Mouse (Mus musculus) heart, embryonic 12.5 days (tissue): ENCODE results near the gene Adam15. TPM values are rescaled to one million over a fixed set of nuclear protein-coding genes. Genes with fewer than 3 reads are reported as not detected.

Source experiments
- ATAC-seq: fragments of 200-750 bp; cut with Nextera tagmentation; 2 replicates; pipeline ENCODE4 v1.8.0; 2017; ENCODE audit warnings: moderate TSS enrichment, moderate library complexity; ENCODE audit not compliant: insufficient number of reproducible peaks, low FRiP score
- H3K27ac ChIP-seq: fragments of 300-500 bp; sonication (generic); 2 replicates; pipeline ENCODE4 v1.5.1; 2016; ENCODE audit warnings: mild to moderate bottlenecking, moderate library complexity; ENCODE audit not compliant: poor library complexity, severe bottlenecking
- H3K27me3 ChIP-seq: fragments of 300-500 bp; sonication (generic); replicated peaks from 2 replicates; pipeline ENCODE4 v1.6.1; 2016; ENCODE audit warnings: mild to moderate bottlenecking, moderate library complexity
- H3K36me3 ChIP-seq: fragments of 300-500 bp; sonication (generic); 2 replicates; pipeline ENCODE4 v1.6.1; 2016; ENCODE audit warnings: mild to moderate bottlenecking, moderate library complexity
- H3K4me1 ChIP-seq: fragments of 300-500 bp; sonication (generic); replicated peaks from 2 replicates; pipeline ENCODE4 v1.6.1; 2016; ENCODE audit warnings: mild to moderate bottlenecking
- H3K4me2 ChIP-seq: fragments of 300-500 bp; sonication (generic); 2 replicates; pipeline ENCODE4 v1.6.1; 2016; ENCODE audit warnings: mild to moderate bottlenecking, moderate library complexity
- H3K4me3 ChIP-seq: fragments of 300-500 bp; sonication (generic); 2 replicates; pipeline ENCODE4 v1.5.1; 2016; ENCODE audit warnings: mild to moderate bottlenecking
- H3K9ac ChIP-seq: fragments of 300-500 bp; sonication (generic); 2 replicates; pipeline ENCODE4 v1.6.1; 2016; ENCODE audit warnings: mild to moderate bottlenecking, moderate library complexity
- H3K9me3 ChIP-seq: fragments of 300-500 bp; sonication (generic); replicated peaks from 2 replicates; pipeline ENCODE4 v1.6.1; 2016; ENCODE audit warnings: mild to moderate bottlenecking, moderate library complexity
- WGBS: fragments of 180-500 bp; shearing (Covaris S2); methylation state at CpG from one replicate; pipeline ENCODE4 v1.1.7; 2016; 5-methylcytosine and 5-hydroxymethylcytosine counted together
- polyA plus RNA-seq: library from polyadenylated mRNA; unstranded; fragments of >200 nt; fragmentation: Nextera tagmentation; extraction: Ambion mirVana; gene quantifications from 2 replicates; pipeline ENCODE4 v1.2.1, GENCODE M21; 2016

Gene Adam15
- polyA plus RNA-seq, 1 experiment from 2014 or later = 47.2 TPM

DNA sequence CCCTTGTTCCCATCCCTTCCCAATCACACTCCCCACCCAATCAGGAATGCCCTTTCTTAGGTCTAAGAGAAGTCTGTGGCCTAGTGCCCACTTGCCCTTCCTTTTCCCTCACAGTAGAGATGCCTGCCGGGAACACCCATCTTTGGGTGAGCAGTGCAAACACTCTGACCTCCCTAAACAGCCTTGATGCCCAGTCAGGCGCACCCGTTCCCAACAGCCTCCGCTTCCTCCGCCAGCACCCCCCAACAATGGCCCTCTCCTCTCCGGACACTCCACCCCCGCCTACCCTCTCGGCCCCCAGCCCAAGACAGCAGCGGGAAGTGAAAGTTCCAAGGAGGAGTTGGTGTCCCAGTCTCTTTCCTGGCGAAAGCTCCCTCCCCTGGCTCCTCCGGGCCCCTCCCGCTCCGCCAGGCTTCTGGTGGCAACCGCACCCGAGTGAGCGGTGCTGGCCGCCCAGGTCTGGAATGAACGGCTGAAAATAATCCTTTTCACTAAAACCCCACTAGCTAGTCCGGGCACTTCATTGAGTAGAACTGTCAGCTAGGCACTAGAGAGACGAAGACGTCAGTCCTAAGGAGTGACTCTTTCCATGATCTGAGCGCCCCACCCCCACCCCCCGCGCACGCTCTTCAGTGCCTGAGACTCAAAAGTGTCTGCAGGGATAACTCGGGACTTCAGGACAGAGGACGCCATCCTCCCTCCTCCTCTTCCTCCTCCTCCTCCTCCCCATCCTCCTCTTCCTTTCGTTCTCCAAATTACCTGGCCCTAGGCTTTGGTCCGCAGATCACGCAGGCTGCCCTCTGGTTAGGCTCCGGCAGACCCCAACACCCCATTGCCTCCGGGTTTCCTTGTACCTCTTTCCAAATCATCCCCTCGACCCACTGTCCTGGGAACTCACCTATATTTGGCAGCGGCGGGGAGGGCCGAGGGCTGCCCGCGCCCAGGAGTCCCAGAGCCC, 606 bp downstream of the Adam15 start:
- Histone ChIP-seq H3K4me1 (peaks cover 21% of the 10 kb centered on the region), H3K27ac (peak overlapping the region; percentile 56), H3K9ac (peak overlapping the region; percentile 73), H3K27me3 (peaks cover 53% of the 10 kb centered on the region), H3K4me3 (peak overlapping the region; percentile 65), H3K9me3 (no peaks in the 10 kb centered on the region), H3K4me2 (peak overlapping the region; percentile 90), H3K36me3 (peaks cover 5% of the 10 kb centered on the region; the same call in 1 of the 2 replicates)
- peak; percentile 57 for ATAC-seq
- 1% methylated on average over 38 of the region's 38 CpGs for WGBS

DNA sequence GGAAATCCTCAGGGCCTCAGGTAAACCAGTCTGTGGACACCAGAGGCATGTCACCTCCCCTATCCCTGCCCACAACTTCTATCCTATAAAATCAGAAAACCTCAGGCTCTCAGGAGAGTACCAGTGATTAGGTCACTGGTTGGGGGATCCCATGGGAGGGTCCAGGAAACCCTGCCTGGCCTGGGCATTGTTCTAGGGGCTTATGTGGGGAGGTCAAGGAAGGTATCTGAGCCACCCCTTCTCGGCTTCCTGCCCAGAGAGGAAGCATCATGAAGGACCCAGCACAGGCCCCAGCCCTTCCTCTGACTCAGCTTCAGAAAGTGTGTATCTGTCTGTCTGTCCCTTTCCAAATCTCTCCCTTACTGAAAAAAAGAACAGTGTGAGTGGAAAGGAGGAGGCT, 1.9 kb downstream of the Adam15 start:
- ATAC-seq = no peak
- WGBS = 58% methylated on average over 1 of the region's 1 CpGs

DNA sequence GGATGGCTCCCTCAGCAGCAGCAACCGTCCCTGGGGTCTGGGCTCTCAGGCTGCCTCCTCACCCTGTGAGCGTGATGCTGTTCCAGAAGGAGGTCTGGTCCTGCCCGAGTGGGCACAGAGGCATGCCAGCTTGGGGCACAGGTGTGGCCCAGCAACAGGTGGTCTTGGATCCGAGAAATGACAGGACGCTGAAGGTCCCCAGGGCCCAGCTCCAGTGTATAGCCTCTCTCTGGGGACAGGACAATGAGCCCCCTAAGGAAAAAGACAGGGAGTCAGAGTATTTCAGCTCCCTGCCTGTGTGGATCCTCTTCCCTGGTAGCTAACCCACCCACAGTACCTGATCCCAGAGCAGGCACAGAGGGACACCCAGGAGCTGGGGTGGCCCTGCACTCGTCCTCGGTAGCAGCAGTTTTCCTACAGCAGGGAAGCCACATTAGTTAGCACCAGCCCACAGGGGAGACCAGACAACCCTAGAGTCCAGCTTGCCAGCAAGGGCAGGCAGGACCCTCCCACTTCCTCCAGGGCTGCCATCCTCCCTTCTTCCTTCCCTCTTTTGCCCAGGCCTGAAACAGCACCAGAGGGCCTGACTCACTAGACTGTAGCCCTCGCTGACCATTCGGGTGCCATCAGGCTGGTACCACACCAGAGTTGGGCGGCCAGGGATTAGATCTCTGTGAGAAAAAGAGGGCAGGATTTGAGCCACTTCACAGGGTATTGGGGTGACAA, 2.8 kb downstream of the Adam15 start:
- WGBS = 71% methylated on average over 10 of the region's 10 CpGs
- peaks cover 22% of the 10 kb centered on the region for H3K36me3 ChIP-seq
- peaks cover 21% of the 10 kb centered on the region for H3K4me1 ChIP-seq
- H3K4me2 ChIP-seq = no peak overlapping the region; the same call in 1 of the 2 replicates
- H3K27me3 ChIP-seq = peaks cover 35% of the 10 kb centered on the region
- no peak overlapping the region for H3K4me3 ChIP-seq
- no peak overlapping the region for H3K27ac ChIP-seq
- no peak overlapping the region for H3K9ac ChIP-seq
- no peaks in the 10 kb centered on the region for H3K9me3 ChIP-seq
- ATAC-seq = no peak

More for the DNA sequence above, 1.9 kb downstream of the Adam15 start:
- Histone ChIP-seq H3K9me3 (no peaks in the 10 kb centered on the region), H3K36me3 (peaks cover 16% of the 10 kb centered on the region), H3K4me3 (no peak overlapping the region), H3K4me2 (peak overlapping the region; percentile 90), H3K27ac (0 out of 2 replicates have a peak overlapping the region, but pooled peaks have one; percentile 8), H3K4me1 (peaks cover 21% of the 10 kb centered on the region), H3K9ac (0 out of 2 replicates have a peak overlapping the region, but pooled peaks have one; percentile 1), H3K27me3 (peaks cover 44% of the 10 kb centered on the region)

DNA sequence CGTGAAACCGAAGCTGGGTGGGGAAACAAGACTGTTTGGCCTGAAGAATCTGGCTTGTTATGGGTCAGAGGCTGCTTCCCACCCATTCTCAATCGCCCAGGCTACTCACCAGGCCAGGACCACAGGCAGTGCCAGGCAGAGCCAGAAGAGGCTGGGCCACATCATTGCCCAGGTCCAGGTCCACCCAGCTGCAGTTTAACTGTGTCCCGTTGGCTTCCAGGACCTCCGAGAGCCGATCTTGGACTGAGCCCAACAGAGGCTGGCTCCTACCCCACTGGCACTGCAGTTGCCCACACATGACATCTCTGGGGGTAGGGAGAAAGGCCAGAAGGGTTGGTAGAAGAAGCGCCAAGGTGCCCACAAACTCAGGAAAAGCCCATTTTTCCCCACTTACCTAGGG, 6.5 kb downstream of the Adam15 start:
- H3K36me3 ChIP-seq = peaks cover 25% of the 10 kb centered on the region
- H3K9me3 ChIP-seq = no peaks in the 10 kb centered on the region
- peaks cover 17% of the 10 kb centered on the region; the same call in 1 of the 2 replicates for H3K4me1 ChIP-seq
- H3K4me2 ChIP-seq = no peak overlapping the region
- H3K27ac ChIP-seq = no peak overlapping the region
- no peak overlapping the region for H3K9ac ChIP-seq
- H3K4me3 ChIP-seq = no peak overlapping the region
- peaks cover 13% of the 10 kb centered on the region for H3K27me3 ChIP-seq
- ATAC-seq = no peak
- WGBS = 87% methylated on average over 7 of the region's 7 CpGs

DNA sequence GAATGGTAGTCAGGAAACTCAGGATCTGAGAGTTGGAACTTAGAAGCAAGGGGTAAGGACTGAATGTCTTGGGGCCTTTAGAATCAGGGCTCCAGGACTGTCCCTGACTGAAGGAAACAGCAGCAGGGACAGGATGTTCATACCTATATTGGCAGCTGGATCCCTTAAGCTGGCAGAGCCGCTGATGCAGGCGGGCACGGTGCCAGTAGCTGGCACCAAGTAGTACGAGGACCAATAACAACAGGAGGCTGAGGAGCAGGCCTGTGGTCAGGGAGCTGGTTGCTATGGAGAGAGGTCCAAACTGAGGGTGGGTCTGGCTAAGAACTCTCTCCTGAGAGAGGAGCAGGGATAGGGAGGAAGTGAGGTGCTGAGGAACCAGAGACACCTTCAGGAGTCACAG, 8.0 kb downstream of the Adam15 start:
- Histone ChIP-seq H3K4me3 (no peak overlapping the region), H3K36me3 (peaks cover 25% of the 10 kb centered on the region), H3K27me3 (0 out of 2 replicates have a peak, but pooled peaks cover 7% of the 10 kb centered on the region), H3K4me2 (no peak overlapping the region), H3K9ac (no peak overlapping the region), H3K4me1 (peaks cover 18% of the 10 kb centered on the region), H3K9me3 (no peaks in the 10 kb centered on the region), H3K27ac (no peak overlapping the region)
- no peak for ATAC-seq
- 83% methylated on average over 4 of the region's 4 CpGs for WGBS

DNA sequence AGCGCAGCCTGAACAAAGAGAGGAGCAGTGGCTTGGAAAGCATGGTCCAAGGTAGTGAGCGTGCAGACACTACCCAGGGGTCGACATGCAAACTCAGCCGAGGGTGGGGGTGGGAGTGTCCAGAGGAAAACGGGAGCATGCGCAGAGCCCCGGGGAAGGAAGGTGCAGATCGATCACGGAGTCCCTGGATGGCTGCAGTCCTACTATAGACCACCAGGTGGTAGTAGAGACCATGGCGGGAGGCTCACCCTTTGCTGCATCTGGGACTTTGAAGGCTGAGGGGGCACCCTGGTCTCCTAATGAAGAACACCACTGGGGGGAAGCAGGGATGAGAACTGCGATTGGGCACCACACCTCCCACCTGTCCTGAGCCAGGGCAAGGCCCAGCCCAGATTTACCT, 9.3 kb downstream of the Adam15 start:
- peak overlapping the region; percentile 10 for H3K4me3 ChIP-seq
- H3K9ac ChIP-seq = no peak overlapping the region
- 7% methylated on average over 11 of the region's 11 CpGs for WGBS
- ATAC-seq = no peak
- no peaks in the 10 kb centered on the region for H3K9me3 ChIP-seq
- no peak overlapping the region for H3K27ac ChIP-seq
- 0 out of 2 replicates have a peak, but pooled peaks cover 6% of the 10 kb centered on the region for H3K27me3 ChIP-seq
- peak overlapping the region; percentile 58 for H3K4me2 ChIP-seq
- H3K4me1 ChIP-seq = peaks cover 26% of the 10 kb centered on the region
- H3K36me3 ChIP-seq = peaks cover 25% of the 10 kb centered on the region

DNA sequence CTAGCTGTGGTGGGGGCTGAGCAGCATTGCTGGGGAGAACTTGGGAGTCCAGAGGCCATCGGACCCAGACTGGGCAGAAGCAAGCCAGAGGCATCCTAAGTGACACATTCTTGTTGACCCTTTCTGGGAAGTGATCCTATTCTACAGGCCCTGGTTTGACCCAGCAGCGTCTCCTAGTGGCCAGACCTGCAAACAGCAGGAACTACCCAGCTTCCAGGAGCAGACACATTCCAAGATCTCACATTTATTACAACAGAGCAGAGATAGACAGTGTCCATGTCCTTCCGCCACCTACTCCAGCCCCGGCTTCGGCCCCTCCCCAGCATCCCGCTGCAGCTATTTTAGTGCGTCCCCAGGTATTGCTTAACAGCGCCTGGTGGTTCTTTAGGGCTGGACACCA, 10.4 kb downstream of the Adam15 start:
- no peaks in the 10 kb centered on the region for H3K9me3 ChIP-seq
- peaks cover 29% of the 10 kb centered on the region for H3K36me3 ChIP-seq
- no peak overlapping the region for H3K27ac ChIP-seq
- peaks cover 26% of the 10 kb centered on the region for H3K4me1 ChIP-seq
- H3K4me2 ChIP-seq = no peak overlapping the region
- WGBS = 26% methylated on average over 8 of the region's 8 CpGs
- ATAC-seq = no peak
- 0 out of 2 replicates have a peak, but pooled peaks cover 4% of the 10 kb centered on the region for H3K27me3 ChIP-seq
- H3K9ac ChIP-seq = no peak overlapping the region
- H3K4me3 ChIP-seq = no peak overlapping the region

DNA sequence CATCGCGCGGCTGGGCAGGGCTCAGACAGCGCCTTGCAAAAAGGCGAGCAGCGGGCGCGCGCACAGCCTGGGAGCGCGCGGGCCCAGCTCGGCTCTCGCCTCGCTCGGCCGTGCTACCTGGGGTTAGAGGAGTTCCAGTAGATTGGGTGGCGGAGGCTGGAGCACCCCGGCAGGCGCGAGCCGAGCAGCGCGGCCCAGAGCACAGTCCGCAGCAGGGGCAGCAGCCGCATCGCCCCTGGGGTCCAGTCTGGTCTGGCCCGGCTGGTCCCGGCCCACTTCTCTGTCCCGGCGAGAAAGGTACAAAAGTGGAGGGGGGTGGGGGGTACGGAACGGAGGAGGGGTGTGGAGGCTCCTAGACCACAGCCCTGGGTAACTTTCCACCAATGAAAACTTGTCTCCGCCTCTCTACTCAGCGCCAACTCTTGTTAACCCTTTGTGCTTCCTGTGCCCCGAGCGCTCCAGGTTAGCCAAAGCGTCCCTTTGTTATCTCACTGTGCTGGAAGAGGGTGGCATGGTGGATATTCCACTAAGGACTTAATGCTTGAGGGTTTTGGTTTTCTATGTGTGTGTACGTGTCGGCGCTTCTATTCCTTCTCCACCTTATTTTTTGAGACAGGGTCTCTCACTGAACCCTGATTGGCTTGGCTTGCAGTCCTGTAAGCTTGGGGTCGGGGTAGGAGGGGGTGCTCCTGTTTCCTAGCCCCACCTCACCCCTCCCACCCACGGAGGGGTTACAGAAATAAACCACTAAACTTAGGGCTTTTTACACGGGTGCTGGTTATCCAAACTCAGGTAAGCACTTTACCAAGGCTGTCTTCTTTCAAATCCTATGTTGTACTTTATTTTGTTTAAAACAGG, 11.8 kb downstream of the Adam15 start, which contains the start of gene Efna4:
Gene Efna4, minus strand, starts transcription at position 308 of the 858 bp plus-strand sequence.
- Histone ChIP-seq H3K9me3 (no peaks in the 10 kb centered on the region), H3K4me2 (peak within 1 kb of the TSS; percentile 86), H3K27ac (peak within 1 kb of the TSS; percentile 68), H3K27me3 (peaks cover 3% of the 10 kb centered on the region; the same call in 1 of the 2 replicates), H3K4me1 (peaks cover 26% of the 10 kb centered on the region), H3K9ac (peak within 1 kb of the TSS; percentile 90), H3K36me3 (peaks cover 30% of the 10 kb centered on the region), H3K4me3 (peak within 1 kb of the TSS; percentile 82)
- peak; percentile 78 for ATAC-seq
- 1% methylated on average over 44 of the region's 44 CpGs for WGBS

DNA sequence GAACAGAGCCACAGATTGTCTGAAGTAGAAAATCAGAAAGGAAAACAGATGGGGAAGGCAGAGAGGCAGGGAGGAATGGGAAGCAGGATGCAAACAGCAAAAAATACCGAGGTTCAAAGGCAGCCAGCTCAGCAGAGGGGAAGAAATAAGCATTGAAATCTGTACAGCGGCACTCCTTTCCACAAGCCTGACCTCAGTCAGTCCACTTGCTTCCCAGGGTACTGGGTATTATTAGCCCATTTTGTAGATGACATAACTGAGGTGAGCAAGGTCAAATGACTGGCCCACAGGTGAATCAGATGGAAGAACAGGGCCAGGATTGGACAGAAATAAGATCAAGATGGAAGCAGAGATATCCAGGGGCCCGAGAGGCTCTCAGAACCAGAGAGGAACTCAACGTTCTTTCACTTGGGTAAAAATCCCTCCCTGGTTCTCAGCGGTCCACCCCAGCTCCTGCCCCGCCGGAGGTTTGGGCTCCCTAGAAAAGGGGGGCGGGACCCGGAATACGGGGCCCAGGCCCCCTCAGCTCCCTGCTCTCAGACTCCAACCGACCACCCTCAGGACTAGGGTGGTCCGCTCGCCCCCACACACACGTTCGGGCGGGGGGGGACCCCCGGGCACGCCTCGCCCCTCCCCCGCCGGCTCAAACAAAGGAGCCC, 12.6 kb downstream of the Adam15 start:
- under 1% methylated on average over 21 of the region's 21 CpGs for WGBS
- H3K36me3 ChIP-seq = peaks cover 25% of the 10 kb centered on the region
- H3K27ac ChIP-seq = peak overlapping the region; percentile 68
- H3K9ac ChIP-seq = peak overlapping the region; percentile 90
- peak overlapping the region; percentile 82 for H3K4me3 ChIP-seq
- no peaks in the 10 kb centered on the region for H3K9me3 ChIP-seq
- peaks cover 9% of the 10 kb centered on the region; the same call in 1 of the 2 replicates for H3K27me3 ChIP-seq
- H3K4me1 ChIP-seq = peaks cover 30% of the 10 kb centered on the region
- peak overlapping the region; percentile 86 for H3K4me2 ChIP-seq
- ATAC-seq = no peak; the same call in 1 of the 2 replicates

DNA sequence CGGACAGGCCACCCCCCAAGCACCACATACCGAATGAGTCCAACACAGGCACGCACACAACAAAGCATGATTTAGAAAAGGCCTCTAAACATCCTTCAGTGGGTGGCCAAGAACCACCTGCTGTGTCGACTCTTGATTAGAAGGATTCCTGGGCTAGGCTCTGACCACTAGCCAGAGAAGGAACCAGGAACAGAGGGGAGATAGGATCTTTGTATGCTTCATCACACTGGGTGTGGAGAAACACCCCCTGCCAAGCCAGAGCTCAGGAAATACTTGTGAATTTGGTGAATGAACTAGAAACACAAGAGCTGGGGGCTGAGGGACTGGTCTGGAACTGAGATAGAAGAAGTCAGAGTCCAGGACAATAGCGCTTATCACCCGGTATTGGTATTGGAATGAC, 13.3 kb downstream of the Adam15 start:
- 11% methylated on average over 6 of the region's 6 CpGs for WGBS
- H3K27me3 ChIP-seq = peaks cover 9% of the 10 kb centered on the region; the same call in 1 of the 2 replicates
- no peak for ATAC-seq
- peak overlapping the region; percentile 86 for H3K4me2 ChIP-seq
- peak overlapping the region; percentile 82 for H3K4me3 ChIP-seq
- H3K9me3 ChIP-seq = no peaks in the 10 kb centered on the region
- peaks cover 23% of the 10 kb centered on the region for H3K36me3 ChIP-seq
- peak overlapping the region; percentile 90 for H3K9ac ChIP-seq
- H3K27ac ChIP-seq = peak overlapping the region; percentile 14; the same call in 1 of the 2 replicates
- peaks cover 30% of the 10 kb centered on the region for H3K4me1 ChIP-seq
